Mouse (Mus musculus) lung, postnatal 0 days (tissue): ENCODE data around the gene Bcl11b. TPM values are rescaled to one million over a fixed set of nuclear protein-coding genes. Genes with fewer than 3 reads are reported as not detected.

ENCODE experiments used
- ATAC-seq: fragments of 200-750 bp; cut with Nextera tagmentation; 2 replicates; pipeline ENCODE4 v1.8.0; 2017; ENCODE audit warnings: moderate library complexity
- DNase-seq: peaks from one replicate; pipeline ENCODE4 v3.0.0-alpha.2; 2016; ENCODE audit warnings: low spot score
- H3K27ac ChIP-seq: fragments of 300-500 bp; sonication (generic); 2 replicates; pipeline ENCODE4 v1.5.1; 2014; ENCODE audit warnings: antibody characterized with exemption, mild to moderate bottlenecking, low read length, mixed read lengths
- H3K27me3 ChIP-seq: fragments of 300-500 bp; sonication (generic); replicated peaks from 2 replicates; pipeline ENCODE4 v1.6.1; 2014; ENCODE audit warnings: low read length, mixed read lengths; ENCODE audit not compliant: insufficient read depth
- H3K36me3 ChIP-seq: fragments of 300-500 bp; sonication (generic); 2 replicates; pipeline ENCODE4 v1.6.1; 2014; ENCODE audit warnings: low read length, mixed read lengths; ENCODE audit not compliant: insufficient read depth
- H3K4me1 ChIP-seq: fragments of 300-500 bp; sonication (generic); 2 replicates; pipeline ENCODE4 v1.6.1; 2014; ENCODE audit warnings: antibody characterized with exemption, low read depth, low read length, mixed read lengths; ENCODE audit not compliant: insufficient read depth
- H3K4me2 ChIP-seq: fragments of 300-500 bp; sonication (generic); replicated peaks from 2 replicates; pipeline ENCODE4 v1.6.1; 2014; ENCODE audit warnings: low read depth, mild to moderate bottlenecking, low read length, moderate library complexity, mixed read lengths
- H3K4me3 ChIP-seq: fragments of 300-500 bp; sonication (generic); 2 replicates; pipeline ENCODE4 v1.5.1; 2014; ENCODE audit warnings: low read depth, low read length
- H3K9ac ChIP-seq: fragments of 300-500 bp; sonication (generic); replicated peaks from 2 replicates; pipeline ENCODE4 v1.6.1; 2014; ENCODE audit warnings: low read depth, mild to moderate bottlenecking
- H3K9me3 ChIP-seq: fragments of 300-500 bp; sonication (generic); 2 replicates; pipeline ENCODE4 v1.6.1; 2016; ENCODE audit warnings: low read length, mixed read lengths
- CTCF ChIP-seq: IDR thresholded peaks from 2 replicates; pipeline ENCODE4 v1.5.1; 2016; ENCODE audit warnings: antibody characterized with exemption, mild to moderate bottlenecking
- EP300 ChIP-seq: IDR thresholded peaks from 2 replicates; pipeline ENCODE4 v1.6.1; 2016; ENCODE audit warnings: antibody characterized with exemption, mild to moderate bottlenecking, control low read depth
- WGBS: fragments of 180-500 bp; shearing (Covaris S2); extraction: QIAGEN DNeasy Blood & Tissue Kit; methylation state at CpG from one replicate; pipeline ENCODE4 v1.1.7; 2014; 5-methylcytosine and 5-hydroxymethylcytosine counted together
- polyA plus RNA-seq: library from polyadenylated mRNA; unstranded; fragments of >200 nt; fragmentation: Nextera tagmentation; extraction: Ambion mirVana; gene quantifications from 2 replicates; pipeline ENCODE4 v1.2.1, GENCODE M21; 2015

Gene Bcl11b
- polyA plus RNA-seq, 1 experiment from 2014 or later: 0.44 TPM

DNA sequence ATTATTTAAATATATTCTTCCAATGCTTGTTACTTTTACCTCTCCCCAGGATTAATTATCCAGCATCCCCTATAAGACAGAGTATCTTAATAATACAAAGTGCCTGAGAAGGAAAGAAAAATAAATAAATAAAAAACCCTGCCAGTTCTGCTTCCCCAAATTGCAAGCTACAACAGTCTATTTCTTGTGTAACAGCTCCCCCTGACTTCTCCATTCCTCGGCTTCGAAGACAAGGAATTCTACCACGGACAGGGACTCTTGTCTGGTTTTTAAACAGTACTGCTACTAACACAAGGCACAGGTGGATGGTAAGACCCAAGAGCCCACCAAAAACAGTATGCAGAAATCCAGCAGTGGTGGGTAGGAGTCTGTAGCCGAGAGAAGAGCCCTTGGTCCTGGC is 64.2 kb downstream of the Bcl11b start:
- Histone ChIP-seq H3K36me3 (no peaks in the 10 kb centered on the region), H3K27me3 (no peaks in the 10 kb centered on the region), H3K9ac (no peak overlapping the region), H3K9me3 (no peaks in the 10 kb centered on the region), H3K4me2 (no peak overlapping the region), H3K4me1 (no peaks in the 10 kb centered on the region), H3K27ac (no peak overlapping the region), H3K4me3 (no peak overlapping the region)
- DNase-seq: no peak
- TF ChIP-seq EP300: no peak
- peak; percentile 20; the same call in 1 of the 2 replicates for TF ChIP-seq CTCF
- 59% methylated on average over 4 of the region's 4 CpGs for WGBS
- ATAC-seq: no peak

- TF ChIP-seq CTCF (no peak), EP300 (no peak)
- no peaks in the 10 kb centered on the region for H3K4me1 ChIP-seq
- H3K27ac ChIP-seq: no peak overlapping the region
- no peak overlapping the region for H3K4me3 ChIP-seq
- 61% methylated on average over 5 of the region's 5 CpGs for WGBS
- H3K4me2 ChIP-seq: no peak overlapping the region
- DNase-seq (no peak), ATAC-seq (no peak)
- no peaks in the 10 kb centered on the region for H3K27me3 ChIP-seq
- H3K9ac ChIP-seq: no peak overlapping the region
- no peaks in the 10 kb centered on the region for H3K36me3 ChIP-seq
- no peaks in the 10 kb centered on the region for H3K9me3 ChIP-seq
Measured at GRCm38 (mm10) chr12:107936972-107937371, 66.4 kb downstream of the Bcl11b start.

DNA sequence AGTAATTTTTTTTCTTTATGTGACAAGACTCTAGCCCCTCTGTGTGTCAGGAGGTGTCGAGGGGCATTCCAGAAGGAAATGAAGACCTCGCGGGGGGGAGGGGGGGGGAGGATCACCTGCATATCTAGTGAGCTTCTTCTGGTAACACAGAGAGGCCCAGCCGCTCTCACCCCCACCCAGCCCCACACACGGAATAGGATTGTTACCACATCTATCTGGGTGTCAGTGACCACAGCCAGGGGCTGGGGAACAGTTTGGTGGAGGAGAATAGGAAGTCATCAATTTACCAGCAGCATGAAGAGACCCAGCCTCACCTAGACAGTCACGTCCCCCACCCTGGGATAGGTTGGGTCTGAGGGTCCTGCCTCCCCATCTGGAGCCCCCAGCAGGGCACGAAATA is 67.0 kb downstream of the Bcl11b start:
- H3K27ac ChIP-seq: no peak overlapping the region
- TF ChIP-seq EP300: no peak
- no peak for TF ChIP-seq CTCF
- WGBS: 73% methylated on average over 7 of the region's 7 CpGs
- no peak for DNase-seq
- H3K36me3 ChIP-seq: no peaks in the 10 kb centered on the region
- H3K4me1 ChIP-seq: no peaks in the 10 kb centered on the region
- ATAC-seq: no peak
- no peak overlapping the region for H3K4me2 ChIP-seq
- H3K27me3 ChIP-seq: no peaks in the 10 kb centered on the region
- no peak overlapping the region for H3K4me3 ChIP-seq
- no peaks in the 10 kb centered on the region for H3K9me3 ChIP-seq
- no peak overlapping the region for H3K9ac ChIP-seq

DNA sequence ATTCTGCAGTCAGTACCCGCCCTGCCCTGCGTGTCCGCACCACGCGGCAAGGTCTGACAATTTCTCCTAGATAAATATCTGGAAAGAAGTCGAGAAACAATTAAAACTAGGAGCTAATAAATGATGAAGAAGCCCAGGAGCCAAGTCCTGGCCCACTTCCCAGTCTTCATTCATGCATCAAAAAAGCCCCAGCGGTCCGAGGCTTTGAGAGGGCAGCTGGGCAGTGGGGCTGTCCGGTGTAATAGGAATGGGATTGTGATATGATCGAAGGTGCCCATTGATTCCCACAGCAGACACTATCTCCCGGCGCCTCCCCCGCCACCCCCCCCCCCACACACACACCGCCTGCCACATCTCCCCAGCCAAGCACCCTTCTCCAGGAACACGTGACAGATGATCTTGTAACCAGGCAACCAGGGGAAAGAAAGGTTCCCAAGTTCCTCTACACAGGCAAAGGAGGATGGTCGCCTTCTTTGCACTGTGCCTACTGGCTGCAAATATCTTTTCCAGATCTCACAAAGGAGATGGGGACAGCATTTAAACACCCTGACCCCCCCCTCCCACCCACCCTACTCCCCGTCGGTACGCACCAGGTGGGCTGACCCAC is 68.5 kb downstream of the Bcl11b start:
- Histone ChIP-seq H3K27me3 (no peaks in the 10 kb centered on the region), H3K36me3 (no peaks in the 10 kb centered on the region), H3K9me3 (no peaks in the 10 kb centered on the region), H3K4me2 (no peak overlapping the region), H3K4me1 (no peaks in the 10 kb centered on the region), H3K4me3 (no peak overlapping the region), H3K9ac (no peak overlapping the region), H3K27ac (no peak overlapping the region)
- ATAC-seq (no peak), DNase-seq (no peak)
- TF ChIP-seq CTCF (no peak), EP300 (no peak)
- 51% methylated on average over 19 of the region's 19 CpGs for WGBS

DNA sequence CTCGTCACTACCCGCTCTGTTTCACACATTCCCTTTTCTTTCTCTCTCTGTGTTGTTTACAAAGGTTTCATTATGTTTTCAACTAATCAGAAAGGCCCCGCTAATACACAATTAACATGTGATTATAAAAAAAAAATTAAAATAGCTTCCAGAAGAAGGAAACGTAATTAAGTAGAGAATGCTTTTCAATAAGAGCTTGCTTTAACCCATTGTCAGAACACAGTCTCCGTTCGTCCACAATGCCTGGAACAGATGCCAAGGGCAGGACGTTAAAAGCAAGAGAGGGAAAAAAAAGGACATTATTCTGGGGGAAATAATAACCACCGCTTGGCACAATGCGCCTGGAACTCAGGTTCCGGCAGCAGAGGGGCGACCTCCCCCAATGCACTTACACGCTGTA is 71.3 kb downstream of the Bcl11b start:
- Histone ChIP-seq H3K4me1 (no peaks in the 10 kb centered on the region), H3K4me3 (no peak overlapping the region), H3K9ac (no peak overlapping the region), H3K27ac (no peak overlapping the region), H3K36me3 (no peaks in the 10 kb centered on the region), H3K9me3 (no peaks in the 10 kb centered on the region), H3K27me3 (no peaks in the 10 kb centered on the region), H3K4me2 (no peak overlapping the region)
- 69% methylated on average over 12 of the region's 12 CpGs for WGBS
- DNase-seq (no peak), ATAC-seq (no peak)
- TF ChIP-seq EP300 (no peak), CTCF (no peak)

DNA sequence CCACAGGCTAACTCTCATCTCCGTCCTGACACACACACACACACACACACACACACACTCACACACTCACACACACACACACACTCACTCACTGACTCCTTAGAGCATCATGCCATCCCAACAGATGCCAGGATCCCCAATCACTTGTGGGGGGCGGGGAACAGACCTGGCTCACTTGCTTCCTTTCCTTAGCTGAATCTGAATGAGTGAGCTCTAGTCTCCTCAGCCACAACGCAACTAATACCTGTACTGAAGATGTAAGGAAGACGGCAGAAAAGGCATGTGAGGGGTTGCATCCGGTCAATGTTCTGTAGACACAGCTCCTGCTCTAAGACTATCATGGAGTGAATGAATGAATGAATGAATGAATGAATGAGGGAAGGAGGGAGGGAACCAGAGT is 71.9 kb downstream of the Bcl11b start:
- H3K4me3 ChIP-seq: no peak overlapping the region
- no peaks in the 10 kb centered on the region for H3K4me1 ChIP-seq
- 52% methylated on average over 5 of the region's 5 CpGs for WGBS
- H3K27ac ChIP-seq: no peak overlapping the region
- H3K9ac ChIP-seq: no peak overlapping the region
- TF ChIP-seq EP300: no peak
- TF ChIP-seq CTCF: no peak
- peak overlapping the region; percentile 44; the same call in 1 of the 2 replicates for H3K4me2 ChIP-seq
- H3K36me3 ChIP-seq: no peaks in the 10 kb centered on the region
- no peaks in the 10 kb centered on the region for H3K9me3 ChIP-seq
- H3K27me3 ChIP-seq: no peaks in the 10 kb centered on the region
- ATAC-seq: no peak
- DNase-seq: no peak
